Mouse (Mus musculus): ENCODE data around the gene Fos. TPM values are rescaled to one million over a fixed set of nuclear protein-coding genes. Genes with fewer than 3 reads are reported as not detected.
A peak's percentile ranks its signal among the peaks of the same experiment; 100 is the strongest.

Gene Fos
- total RNA-seq, 2 experiments from 2014 or later, result 2.1 to 5.4 TPM

DNA sequence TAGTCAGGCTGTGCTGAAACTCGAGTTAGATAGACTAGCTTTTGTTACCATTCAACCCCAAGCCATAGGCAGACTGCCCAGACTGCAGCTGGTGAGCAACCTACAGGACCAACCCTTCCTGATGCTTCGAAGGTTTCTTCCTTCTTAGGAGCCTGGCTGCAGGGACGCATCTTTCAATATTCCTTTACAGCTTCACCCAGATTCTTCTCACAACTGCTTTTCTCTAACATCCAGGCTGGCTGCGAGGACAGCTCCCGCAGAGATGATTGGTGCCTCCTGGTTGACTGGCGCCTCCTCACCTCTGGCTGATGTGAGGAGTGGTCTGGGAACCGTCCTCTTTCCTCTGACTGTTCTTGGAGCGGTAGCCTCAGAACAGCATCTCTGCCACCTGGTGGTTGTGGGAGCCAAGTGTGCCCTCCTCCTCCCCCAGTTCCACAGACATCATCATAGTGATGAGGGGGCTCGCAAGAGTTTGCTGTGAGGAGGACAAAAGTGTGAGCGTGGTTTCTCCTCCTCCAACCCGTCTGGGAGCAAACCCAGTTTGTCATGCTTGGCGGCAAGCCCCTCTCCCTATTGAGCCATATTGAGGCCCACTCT, 14.0 kb downstream of the Fos start:
- peak; percentile 69 to 83 for DNase-seq

DNA sequence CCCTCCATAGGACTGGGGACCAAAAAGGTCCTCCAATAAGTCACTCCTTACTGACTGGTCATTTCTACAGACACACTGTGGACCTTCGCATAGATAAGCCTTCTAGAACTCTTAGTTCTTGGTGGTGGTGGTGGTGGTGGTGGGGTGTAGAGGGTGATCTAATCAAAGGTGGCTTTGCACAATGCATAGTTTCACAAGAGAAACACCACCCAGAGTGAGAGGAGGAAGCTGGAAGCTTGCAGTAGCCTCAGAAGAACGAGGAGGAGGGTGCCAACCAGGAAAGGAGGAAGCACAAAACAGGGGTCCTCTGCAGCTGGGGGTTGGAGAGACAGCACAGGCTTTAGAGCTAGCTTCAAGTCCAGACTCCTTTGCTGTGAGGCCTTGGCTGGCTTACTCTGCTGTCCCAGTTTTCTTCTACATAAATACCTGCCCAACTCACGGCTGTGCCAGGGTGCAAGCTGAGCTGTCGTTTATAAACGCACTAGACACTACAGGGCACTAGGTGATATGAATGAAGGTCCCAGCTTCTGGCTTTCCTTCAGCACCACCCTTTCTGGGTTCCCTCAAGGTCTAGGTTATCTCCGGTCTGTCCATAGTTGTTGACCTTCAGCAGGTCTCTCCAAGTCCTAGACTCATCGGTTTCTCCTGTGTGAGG, 15.7 kb downstream of the Fos start:
- DNase-seq, result peak in 1 of 2 experiments; percentile 34

DNA sequence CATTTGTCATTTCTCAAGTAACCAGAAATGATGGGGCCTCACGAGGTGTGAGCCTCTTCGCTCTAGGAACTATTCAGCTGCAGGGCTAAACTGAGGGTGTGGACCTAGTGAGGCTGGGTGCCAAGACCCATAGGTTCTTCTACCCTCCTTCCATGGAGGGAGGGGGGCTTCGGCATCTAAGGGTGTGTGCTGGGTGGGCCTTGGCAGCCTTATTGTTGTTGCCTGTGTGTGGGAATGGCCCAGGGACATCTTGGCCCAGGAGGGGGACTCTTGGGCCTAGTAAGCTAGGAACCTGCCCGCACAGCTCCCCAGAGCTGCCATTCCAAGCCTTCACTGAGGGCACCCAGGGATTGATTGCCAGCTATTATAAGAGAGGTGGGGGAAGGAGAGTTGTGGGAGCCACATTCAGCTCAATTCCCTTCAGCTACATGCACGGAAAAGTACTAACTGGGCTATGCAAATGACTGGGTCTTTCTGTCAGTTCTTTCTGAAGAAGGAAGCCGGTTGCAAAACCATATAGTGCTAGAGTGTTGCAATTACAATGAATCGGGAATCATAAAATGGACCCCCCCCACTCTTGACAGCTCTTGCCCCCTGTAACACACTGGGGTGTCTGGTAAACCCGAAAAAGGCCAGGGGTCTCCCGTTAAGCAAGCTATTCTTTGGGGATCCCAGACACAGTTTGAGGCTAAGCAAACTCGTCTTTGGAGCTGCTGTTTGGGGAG, 16.6 kb downstream of the Fos start:
- no peak for DNase-seq

DNA sequence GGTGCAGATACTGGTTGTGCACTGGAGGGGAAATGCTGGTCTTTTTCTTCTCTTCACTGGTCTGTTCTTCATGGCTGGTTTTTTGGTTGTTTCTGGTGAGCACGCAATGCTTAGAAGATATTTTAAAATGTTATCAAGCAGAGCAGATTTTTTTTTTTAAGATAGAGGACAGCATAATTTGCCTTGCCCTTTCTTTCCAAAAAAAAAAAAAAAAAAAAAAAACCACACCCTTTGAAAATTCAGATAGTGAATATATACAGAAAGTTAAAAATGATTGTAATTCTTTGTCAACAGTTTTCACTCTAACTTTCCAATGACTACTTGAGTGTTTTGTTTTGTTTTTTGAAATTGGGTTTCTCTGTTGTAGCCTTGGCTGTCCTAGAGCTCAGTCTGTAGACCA, 17.3 kb downstream of the Fos start:
- no peak for DNase-seq

DNA sequence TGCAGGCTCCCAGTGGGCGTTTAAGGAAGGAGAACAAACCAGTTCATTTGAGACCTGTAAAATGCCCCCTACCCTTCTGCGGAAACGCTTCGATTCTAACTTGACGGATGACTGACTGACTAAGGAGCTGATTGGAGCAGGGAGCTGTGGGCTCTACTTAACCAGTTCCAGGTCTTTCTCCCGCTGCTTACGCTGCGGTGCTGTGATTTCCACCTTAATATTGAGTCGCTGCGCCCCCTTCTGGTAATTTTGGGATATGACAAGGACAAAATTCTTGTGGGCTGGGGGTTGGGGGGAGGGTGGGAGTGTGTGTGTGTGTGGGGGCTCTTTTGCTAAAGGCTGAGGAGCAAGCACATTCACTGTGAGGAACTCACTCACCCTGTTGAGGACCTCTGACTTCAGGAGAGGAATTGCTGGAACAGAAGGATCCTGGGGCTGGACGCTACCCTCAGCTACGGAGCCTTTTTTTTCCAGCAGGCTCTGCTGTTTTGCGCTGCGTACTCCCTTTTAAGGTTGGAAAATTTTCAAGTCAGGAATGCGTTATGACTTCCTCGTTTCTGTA, 18.5 kb downstream of the Fos start:
- DNase-seq, result peak; percentile 57 to 83

DNA sequence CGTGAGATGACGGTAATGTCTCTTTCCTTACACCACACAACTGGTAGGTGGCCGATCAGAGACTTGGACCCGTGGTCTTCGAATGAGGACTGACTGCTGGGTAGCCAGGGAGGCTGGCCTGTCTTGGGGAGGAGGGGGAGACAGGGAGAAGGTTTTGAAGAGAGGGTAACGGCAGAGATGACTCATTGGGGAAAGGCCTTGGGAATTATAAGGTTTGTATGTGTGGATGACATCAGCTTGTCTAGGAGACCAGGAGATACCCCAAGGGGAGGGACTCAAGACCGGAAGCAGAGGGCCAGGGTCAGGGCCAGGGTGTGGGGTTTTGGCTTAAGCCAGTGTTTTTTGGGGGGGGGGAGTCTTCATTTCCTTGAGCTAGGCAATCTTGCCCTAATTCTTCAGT, 22.6 kb downstream of the Fos start:
- DNase-seq, result no peak

DNA sequence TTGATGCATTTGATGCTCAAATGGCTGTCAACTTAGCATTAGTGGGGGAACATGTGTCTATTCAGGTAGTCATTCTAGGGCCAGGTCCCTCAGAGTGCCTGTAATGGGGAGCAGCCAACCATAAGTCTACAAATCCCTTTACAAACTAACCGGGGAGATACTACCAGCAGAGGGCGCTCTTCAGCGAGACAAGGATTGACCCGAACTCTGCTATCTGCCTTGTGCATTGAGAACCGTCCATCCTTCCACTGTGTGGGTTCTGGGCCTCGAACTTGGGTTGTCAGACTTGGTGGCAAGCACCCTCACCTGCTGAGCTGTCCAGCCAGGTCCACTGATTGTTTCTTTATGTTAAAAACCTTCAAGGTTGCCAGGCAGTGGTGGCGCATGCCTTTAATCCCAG, 23.1 kb downstream of the Fos start:
- DNase-seq, result peak; percentile 66 to 89

DNA sequence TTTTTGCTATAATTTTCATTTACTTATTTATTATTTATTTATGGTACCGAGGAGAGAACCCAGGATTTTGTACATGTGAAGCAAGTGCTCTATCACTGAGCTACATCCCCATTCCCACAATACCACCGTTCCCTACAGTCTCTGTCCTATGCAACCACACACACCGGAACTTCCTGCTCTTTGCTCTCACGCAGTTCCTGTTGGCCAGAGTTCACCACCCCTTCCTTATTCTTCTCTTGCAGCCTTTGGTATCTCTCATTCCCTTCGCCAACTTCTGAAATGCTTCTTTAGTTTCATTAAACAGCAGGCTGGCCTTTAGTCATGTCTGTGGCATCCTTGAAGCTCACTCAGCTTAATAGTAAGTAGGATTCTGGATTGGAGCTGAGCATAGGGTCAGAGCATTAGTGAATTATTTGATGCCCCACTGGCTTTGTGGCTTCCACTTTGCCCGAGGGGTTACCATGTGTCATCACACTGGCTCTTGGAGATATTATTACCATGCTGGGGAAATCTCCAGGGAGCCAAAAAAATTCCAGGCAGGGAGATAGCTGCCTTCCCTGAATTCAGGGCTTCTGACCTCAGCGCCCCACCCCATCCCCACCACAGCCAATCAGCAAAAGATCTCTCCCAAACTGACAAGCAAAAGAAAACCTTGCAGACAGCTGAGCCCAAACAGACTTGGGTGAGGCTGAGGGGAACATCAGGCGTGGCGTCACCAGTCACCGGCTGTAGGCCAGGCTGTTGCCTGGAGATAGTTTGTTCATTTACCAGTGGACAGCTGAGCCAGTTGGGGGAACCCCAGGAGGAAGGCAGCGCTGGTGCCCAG, 23.8 kb downstream of the Fos start:
- peak; percentile 66 to 82 for DNase-seq

DNA sequence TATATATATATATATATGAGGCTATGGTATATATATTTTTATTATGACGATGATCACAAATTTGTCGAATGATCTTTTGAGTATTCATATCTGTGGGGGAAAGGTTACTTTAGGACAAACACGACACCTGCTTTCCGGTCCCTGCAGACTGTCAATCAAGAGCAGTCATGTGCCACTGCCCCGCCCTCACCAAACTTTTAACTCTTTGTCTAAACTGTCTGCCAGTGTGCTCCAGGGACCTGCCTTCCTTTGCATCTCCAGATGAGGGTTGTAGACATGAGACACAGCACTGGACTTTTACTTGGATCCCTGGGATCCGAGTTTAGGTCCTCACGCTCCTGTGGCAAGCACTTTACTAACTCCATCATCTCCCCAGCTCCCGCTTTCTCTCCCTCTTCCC, 25.3 kb downstream of the Fos start:
- DNase-seq, result no peak

DNA sequence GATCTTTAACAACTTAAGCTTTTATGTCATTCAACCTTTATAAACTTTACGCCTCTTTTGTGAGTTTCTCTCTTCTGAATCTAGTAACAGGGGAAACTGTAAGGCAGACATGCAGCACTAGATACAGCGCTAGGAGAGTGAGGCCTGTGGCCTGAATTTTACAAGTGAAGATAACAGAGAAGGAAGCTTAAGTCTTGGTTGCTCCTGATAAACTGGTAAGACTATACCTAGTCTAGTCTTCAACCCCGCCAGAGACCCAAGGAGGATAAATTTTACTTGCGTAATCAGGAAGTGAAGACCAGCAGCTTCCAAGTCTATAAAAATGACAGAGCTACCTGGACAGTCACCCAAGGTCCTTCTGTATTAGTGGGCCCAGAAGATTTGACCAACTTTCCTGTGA, 29.0 kb downstream of the Fos start:
- DNase-seq, result no peak

DNA sequence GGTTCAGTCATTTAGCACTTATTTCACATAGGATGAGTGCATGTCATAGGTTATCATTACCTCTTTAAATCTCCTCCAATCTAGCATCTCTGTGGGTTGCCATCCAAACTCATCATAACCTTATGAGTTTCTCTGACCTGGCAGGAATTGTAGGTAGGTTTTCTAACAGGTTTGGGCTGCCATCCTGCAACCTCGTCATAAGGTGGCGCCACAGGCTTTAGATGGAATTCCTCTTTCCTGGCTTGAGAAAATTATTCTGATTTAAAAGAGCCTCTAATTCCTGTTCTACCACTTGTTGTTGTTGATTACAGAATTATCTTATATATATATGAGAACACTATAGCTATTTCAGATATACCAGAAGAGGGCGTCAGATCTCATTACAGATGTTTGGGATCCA, 34.5 kb downstream of the Fos start:
- peak in 1 of 2 experiments; percentile 81 for DNase-seq

DNA sequence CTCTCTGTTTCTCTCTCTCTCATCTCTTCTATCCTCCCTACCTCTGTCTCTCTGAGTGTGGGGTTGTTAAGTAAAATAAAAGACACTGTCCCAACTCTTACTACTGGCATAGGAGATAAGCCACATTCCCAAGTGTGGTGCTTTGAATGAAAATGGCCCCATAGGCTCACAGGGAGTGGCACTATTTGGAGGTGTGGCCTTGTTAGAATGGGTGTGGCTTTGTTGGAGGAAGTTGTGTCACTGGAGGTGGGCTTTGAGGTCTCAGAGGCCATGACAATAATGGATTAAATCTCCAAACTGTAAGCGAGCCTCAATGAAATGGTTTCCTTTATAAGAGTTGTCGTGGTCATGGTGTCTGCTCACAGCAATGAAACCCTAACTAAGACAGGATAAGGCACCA, 36.3 kb downstream of the Fos start:
- no peak for DNase-seq

DNA sequence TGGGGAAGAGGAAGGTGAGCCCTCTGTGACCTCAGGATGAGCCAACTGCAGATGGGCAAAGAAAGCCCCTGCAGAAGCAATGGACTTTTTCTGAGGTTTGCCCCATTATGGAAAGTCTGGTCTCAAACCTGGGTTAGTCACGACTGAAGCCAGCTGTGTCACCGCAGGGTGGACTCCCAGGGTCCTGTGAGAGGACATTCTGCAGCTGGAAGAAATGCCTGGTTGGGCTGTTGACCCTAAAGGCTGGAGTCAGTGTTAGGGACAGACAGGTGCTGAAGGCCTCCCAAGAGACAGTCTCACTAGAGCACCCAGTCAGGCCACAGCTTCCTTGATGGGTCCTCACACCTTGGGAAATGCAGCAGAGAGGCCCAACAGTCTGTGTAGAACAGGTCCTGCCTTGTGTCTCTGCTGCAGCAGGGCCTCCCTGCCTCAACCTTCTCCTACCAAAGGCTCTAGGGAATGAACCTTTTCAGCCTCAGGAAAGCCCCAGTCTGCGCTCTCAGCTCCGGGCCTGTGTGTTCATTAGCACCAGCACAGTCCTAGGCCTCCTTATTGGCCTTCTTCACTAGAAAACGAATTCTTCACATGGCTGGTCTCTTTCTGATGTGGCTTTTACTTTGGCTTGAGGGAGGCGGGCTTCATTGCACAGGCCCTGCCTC, 40.2 kb downstream of the Fos start:
- no peak for DNase-seq

DNA sequence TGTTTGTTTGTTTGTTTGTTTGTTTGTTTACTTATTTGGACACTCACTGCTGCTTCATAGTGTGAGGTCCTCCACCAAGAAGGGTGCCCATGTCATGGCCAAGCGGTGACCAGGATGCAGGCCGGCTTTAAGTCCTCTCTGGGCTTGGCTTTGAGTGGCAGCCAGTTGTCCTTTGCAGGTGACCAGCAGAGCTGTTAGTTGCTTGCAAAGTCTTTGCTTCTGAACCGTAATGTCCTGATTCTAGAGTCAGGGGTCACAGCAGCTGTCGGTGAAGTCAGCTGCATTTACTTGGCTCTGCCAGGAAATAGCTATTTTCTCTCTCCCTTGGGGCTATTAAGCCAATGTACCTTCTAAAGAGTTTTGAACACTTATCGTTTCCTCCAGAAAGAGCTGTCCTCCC, 41.3 kb downstream of the Fos start:
- DNase-seq, result no peak

DNA sequence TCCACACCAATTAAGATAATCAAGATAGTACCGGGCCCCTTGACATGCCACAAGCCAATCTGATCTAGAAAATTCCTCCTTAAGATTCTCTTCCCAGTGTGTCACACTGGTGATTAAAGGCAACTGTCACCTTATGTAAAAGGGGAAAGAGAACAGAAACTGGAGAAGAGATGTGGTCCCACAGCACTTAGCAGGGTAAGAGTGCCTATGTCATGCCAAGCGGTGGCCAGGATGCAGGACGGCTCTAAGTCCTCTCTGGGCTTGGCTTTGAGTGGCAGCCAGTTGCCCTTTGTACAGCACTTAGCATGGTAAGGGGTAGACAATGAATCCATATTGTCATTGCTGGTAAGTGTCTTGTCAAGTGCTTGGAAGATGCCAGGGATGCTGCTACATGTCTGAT, 42.2 kb downstream of the Fos start:
- DNase-seq, result no peak

DNA sequence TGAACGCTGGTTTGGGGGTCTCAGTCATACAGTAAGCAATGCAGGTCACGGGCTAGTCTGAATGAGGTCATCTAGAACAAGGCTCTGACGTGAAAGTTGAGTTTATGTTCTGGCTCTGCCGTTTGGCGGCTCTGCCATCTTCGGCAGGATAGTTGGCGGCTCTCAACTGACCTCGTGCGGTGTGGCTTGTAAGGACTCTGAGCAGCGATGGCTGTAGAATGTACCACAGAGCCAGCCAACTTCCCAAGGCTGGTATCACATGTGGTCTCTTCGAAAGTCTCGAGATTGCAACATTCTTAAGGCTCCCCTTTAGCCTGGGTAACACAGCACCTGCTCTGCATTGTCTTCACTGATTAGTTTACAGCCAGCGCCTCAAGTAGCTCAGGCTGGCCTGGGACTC, 43.6 kb downstream of the Fos start:
- no peak for DNase-seq

DNA sequence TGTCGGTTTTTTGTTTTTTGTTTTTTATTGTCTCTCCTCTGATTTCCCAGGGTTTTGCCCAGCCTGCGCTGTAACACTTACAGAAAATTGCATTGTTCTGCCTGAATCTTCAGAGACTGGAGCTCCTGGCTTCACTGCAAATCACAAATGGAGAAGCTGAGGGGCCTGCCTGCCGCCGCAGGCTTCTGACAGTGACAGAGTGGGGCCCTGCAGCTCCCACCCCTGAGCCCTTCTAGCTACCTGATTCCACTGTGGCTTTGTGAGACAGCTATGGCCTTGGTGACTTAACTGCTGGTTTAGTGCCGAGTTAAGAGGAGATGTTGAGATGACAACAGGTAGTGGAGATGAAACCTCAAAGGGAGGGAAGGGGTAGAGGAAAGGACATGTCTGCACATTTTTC, 44.3 kb downstream of the Fos start:
- no peak for DNase-seq

DNA sequence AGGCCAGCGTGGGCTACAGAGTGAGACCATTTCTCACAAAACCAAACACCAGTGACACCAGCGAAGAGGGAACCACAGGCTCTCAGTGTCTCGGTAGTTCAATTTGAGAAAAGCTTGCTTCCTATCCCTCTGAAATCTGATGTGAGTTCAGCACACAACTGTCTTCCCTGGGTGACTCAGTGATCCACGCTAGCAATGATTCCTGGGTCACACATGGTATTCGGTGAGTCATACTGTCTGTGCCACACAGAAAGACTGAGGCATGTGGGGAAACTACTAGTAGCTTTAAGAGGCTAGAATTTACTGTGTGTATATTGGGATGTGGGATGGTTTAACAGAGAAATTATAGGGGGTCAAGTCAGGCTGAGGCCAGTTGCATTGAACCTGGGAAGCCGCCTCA, 45.9 kb downstream of the Fos start:
- no peak for DNase-seq

DNA sequence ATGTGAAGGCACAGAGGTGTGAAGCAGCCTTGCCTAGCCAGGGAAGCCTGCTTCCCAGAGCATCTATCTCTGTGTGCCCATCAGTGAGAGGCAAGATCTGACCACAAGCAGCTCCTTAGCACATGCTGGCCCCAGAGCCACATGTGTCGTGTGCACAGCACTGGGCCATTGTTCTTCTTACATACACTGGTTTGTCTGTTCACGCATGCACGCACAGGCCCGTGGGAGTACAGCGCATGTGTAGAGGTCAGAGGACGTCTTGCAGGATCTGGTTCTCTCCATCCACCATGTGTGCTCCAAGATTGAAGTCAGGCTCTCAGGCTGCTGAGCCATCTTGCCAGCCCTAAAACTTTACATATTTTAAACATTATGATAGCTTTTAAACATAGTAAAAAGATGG, 47.4 kb downstream of the Fos start:
- DNase-seq, result no peak

DNA sequence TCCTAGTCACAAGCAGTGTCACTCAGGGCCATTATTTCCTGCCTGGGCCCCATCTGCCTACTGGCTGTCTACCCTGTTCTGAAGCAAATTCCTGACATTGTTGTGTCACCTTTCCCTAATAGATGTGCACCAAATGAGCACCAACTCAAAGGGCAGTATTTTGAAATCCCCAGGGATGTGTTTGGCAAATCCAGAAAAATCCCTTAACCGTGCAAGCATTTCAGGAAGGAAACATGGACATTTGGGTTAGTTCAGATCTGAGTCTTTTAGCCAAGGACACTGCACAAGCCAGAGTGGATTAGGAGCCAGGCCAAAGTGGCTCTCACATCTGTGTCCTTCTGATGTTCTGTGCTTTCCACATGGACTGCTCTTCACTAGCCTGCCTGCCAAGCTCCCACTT, 48.0 kb downstream of the Fos start:
- DNase-seq, result peak; percentile 56 to 65

DNA sequence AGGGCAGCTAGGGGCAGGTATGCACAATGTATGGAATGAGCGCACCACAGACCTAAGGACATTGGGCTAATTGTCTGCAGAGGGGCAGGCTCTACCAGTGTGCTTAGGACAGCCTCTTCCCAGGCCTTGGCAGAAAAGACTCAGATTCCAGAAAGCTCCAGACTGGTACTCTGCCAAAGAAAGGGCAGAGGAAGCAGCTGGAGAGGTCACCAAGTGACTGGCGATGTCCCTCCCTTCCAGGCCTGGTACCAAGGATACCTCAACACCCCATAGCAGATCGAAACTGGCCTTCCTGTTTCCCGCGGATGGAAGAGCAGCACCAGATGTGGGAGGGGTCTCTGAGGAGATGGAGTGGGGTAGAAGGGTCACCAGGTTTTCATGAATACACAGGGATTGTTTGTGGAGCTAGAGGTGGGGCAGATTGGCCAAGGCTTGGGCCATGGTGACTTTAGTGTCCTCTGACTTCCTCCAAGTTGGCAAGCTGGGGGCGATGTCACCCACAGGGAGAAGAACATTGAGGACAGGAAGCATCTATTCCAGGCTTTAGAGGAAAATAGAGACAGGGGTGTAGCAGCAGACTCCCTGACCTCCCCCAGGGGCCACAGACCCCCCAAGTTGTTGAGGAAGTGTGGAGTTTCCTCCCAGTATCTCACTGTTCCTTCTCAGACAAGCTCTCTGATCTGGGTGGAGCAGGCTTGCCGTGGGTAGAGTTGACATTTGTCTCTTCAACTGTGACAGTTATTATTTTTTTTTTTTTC, 49.1 kb downstream of the Fos start:
- DNase-seq, result peak; percentile 43 to 61
